Comparison of ENCODE assay signal across 13 mouse cellular contexts in the genomic region with DNA sequence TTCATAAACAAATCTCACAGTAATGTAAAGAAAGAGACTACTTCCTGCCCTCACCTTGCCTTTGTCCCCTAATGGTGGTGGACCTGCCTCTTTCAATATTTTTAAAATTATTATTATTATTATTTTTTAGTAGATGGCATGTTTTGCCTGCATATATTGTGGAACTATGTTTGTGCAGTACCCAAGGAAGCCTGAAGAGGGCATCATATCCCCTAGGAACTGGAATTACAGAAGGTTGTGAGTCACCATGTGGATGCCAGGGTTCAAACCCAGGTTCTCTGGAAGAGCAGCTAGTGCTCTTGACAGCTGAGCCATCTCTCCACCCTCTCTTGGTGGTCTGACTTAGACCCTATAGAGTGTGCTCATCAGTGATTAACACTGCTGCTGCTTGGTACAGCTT.
DNase-seq lines count a peak whose midpoint lies in the region; TF ChIP-seq lines count a peak whose summit lies in the region.
"Had no signal": no experiment of that assay in that cellular context is flagged by ENCODE, and none has a peak within 500 bp of the region (broad histone marks: within the 10 kb centered on the region; RNA-seq: fewer than 3 reads in every experiment).

No protein-coding gene starts in this region.

- no peaks in the 10 kb centered on the region for H3K4me1 ChIP-seq in kidney, adult 2 months (ENCODE audit: control insufficient read depth, insufficient read depth, low read length)

- H3K27ac ChIP-seq in kidney, adult 2 months (ENCODE audit: insufficient read depth, low read depth, low read length), result no peak overlapping the region

- TF ChIP-seq POLR2A in kidney, adult 2 months (IDR thresholded peaks at IDR 0.05; ENCODE audit: low read depth, low read length), result no peak

- H3K27me3 ChIP-seq in kidney, adult 2 months (replicated peaks; ENCODE audit: control insufficient read depth, insufficient read depth, low read length), result no peaks in the 10 kb centered on the region

- no peak overlapping the region for H3K4me3 ChIP-seq in kidney, adult 2 months (ENCODE audit: insufficient read depth, low read depth, low read length)

- 0 out of 2 replicates have a peak, but pooled peaks have one; percentile 8 for TF ChIP-seq CTCF in kidney, adult 2 months (conservative IDR thresholded peaks at IDR 0.05; ENCODE audit: insufficient read depth, insufficient read length, low read depth, low read length)

- H3K36me3 ChIP-seq in kidney, adult 2 months (ENCODE audit: control insufficient read depth, insufficient read depth, low read length), result no peaks in the 10 kb centered on the region
- H3K36me3 ChIP-seq: G1E had no signal

- DNase-seq in kidney, adult 2 months, result no peak
- no peak for DNase-seq in kidney, adult 18-20 months
- DNase-seq in thymus, postnatal 0 days (ENCODE audit: low spot score), result peak; percentile 9
- DNase-seq in thymus, postnatal 4 days, result no peak
- peak; percentile 9 for DNase-seq in c-Kit-positive CD71-negative TER-119-negative erythroid progenitor cells, embryonic 14.5 days (ENCODE audit: low read depth)
- DNase-seq in urinary bladder, postnatal 25 days (ENCODE audit: low spot score), result no peak
- no peak for DNase-seq in neural tube, embryonic 10.5 days (ENCODE audit: extremely low spot score, low spot score)
- no peak for DNase-seq in urinary bladder, postnatal 10 days (ENCODE audit: low spot score)
- DNase-seq: cerebellum, adult 9-11 months; gastrocnemius, postnatal 10 days; kidney, postnatal 25 days; thymus, postnatal 25 days had no signal

Comparison
In these comparisons a context has a peak if more than half of its experiments do, and no peak if none do; other contexts are left out.
1. DNase-seq: peak in thymus, postnatal 0 days (single experiment) and c-Kit-positive CD71-negative TER-119-negative erythroid progenitor cells, embryonic 14.5 days (single experiment); none in kidney, adult 2 months (single experiment), kidney, adult 18-20 months (single experiment), thymus, postnatal 4 days (single experiment), urinary bladder, postnatal 25 days (single experiment), neural tube, embryonic 10.5 days (single experiment) and urinary bladder, postnatal 10 days (single experiment).